Mouse (Mus musculus): Measurements from ENCODE around the gene Gm20517.

The Gm20517 gene

GRCm38 (mm10) chr17:47707961-47708360 is 96.6 kb downstream of the Gm20517 start:
- DNase-seq (ENCODE audit: extremely low read depth, low read depth) = no peak

- DNase-seq (ENCODE audit: extremely low read depth, low read depth) = no peak
Measured at GRCm38 (mm10) chr17:47708972-47709371, 97.6 kb downstream of the Gm20517 start.

DNA sequence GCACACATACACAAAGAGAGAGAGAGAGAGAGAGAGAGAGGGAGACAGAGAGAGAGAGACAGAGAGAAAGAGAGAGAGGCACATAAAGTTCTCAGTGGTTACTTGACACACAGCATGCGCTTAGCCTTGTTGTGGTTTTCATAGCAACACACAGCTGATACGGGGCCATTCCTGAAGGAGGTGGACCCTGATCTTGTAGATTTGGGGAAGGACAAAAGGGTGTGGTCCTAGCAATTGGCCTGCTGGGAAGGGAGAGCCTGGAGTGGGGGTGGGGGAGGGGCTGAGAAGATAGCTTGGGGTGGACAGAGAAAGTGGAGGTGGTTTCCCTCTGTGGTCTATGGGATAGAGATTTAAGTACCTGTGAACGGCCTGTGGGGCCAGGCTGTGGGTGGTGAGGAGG is 98.6 kb downstream of the Gm20517 start:
- peak; percentile 49 for DNase-seq (ENCODE audit: extremely low read depth, low read depth)

- DNase-seq (ENCODE audit: extremely low read depth, low read depth) = no peak
Measured at GRCm38 (mm10) chr17:47711883-47712282, 100.5 kb downstream of the Gm20517 start.

- DNase-seq (ENCODE audit: extremely low read depth, low read depth) = no peak
Measured at GRCm38 (mm10) chr17:47712889-47713571, 101.6 kb downstream of the Gm20517 start.

- no peak for DNase-seq (ENCODE audit: extremely low read depth, low read depth)
Measured at GRCm38 (mm10) chr17:47715037-47715436, 103.6 kb downstream of the Gm20517 start.

GRCm38 (mm10) chr17:47721183-47721582 is 109.8 kb downstream of the Gm20517 start:
- DNase-seq (ENCODE audit: extremely low read depth, low read depth) = peak; percentile 25

DNA sequence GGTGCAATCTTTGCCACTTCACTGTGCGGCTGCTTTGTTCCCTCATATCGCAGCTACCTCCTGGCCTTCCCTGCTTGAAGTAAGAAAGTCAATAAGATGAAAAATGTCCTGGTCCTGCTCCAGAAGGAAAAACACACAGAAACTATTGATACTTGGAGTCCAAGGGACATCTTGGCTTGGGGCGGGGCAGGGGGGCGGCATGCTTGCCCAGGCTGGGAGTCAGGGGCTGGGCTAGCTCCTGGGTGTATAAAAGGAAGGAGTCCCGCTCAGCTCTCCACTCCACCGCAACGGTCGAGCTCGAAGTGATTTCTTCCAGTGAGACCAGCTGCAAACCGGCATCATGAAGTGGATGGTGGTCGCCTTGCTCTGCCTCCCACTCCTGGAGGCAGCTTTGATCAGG is 115.2 kb downstream of the Gm20517 start, which contains the start of gene Pgc:
TSS of gene Pgc (plus strand) at position 277 of the 400 bp plus-strand sequence.
- no peak for DNase-seq (ENCODE audit: extremely low read depth, low read depth)

DNA sequence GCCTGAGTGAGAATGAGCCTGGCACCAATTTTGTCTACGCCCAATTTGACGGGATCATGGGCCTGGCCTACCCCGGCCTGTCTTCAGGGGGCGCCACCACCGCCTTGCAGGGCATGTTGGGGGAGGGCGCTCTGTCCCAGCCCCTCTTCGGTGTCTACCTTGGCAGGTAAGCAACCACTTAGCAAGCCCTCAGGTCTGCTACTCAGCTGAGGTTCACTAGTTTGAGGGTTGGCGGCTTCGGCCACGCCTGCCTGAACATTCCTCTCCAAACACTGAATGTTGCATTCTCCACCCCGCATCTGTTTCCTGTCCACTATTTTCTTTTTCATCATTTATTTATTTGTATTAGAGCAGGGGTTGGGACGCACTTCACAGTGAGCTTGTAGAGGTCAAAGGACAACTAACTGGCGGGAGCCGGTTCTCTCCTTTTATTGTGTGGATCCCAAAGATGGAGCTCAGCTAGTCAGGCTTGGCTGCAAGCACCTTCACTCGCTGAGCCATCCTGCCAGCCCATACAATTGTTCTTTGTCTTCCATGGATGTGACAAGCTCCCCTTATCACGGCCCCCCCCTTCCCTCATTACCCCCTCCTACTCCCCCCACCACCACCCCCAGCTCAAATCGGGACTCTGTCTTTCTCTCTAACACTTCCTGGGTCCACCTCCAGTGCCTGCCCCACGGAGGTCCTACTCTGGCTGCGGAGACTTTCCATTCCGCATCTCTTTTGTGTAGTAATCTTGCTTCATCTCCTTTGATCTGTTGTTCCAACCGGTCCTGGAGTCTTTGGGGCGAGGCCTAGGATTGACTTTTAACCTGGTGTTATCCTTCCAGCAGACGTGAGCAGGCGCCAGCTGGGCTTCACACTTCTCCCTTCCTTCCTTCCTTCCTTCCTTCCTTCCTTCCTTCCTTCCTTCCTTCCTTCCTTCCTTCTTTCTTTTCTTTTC is 119.5 kb downstream of the Gm20517 start:
- no peak for DNase-seq (ENCODE audit: extremely low read depth, low read depth)

Measured in MEL-GATA-1-ER (cell line).